Mouse (Mus musculus): Measurements from ENCODE around the gene Ipo13. TPM values are rescaled to one million over a fixed set of nuclear protein-coding genes. Genes with fewer than 3 reads are reported as not detected.

The Ipo13 gene
- polyA plus RNA-seq, 1 experiment from 2014 or later: 64.1 TPM

GRCm38 (mm10) chr4:117891738-117892161 lies 23.0 kb downstream of the Ipo13 start, which contains the start of gene Dph2:
Dph2 (minus strand) TSS chr4:117892032.
- DNase-seq (ENCODE audit: low spot score) (peak; percentile 97), ATAC-seq (peak; percentile 87)
- Histone ChIP-seq H3K9me3 (replicated peaks; ENCODE audit: control insufficient read depth, low read length) (no peaks in the 10 kb centered on the region), H3K9ac (ENCODE audit: low read length) (peak within 1 kb of the TSS; percentile 58), H3K4me2 (ENCODE audit: low read length) (peak within 1 kb of the TSS; percentile 87), H3K27ac (ENCODE audit: low read depth, low read length) (no peak within 1 kb of the TSS), H3K4me1 (ENCODE audit: control insufficient read depth, insufficient read depth, low read length) (peaks cover 3% of the 10 kb centered on the region; the same call in 1 of the 2 replicates), H3K36me3 (ENCODE audit: control insufficient read depth, insufficient read depth, low read length) (peaks cover 46% of the 10 kb centered on the region), H3K27me3 (replicated peaks; ENCODE audit: control insufficient read depth, insufficient read depth, low read length) (no peaks in the 10 kb centered on the region), H3K4me3 (ENCODE audit: low read depth, low read length) (peak within 1 kb of the TSS; percentile 66)
- under 1% methylated on average over 21 of the region's 21 CpGs for WGBS

GRCm38 (mm10) chr4:117890750-117891149 lies 24.0 kb downstream of the Ipo13 start:
- no peak for ATAC-seq
- Histone ChIP-seq H3K4me1 (ENCODE audit: control insufficient read depth, insufficient read depth, low read length) (peaks cover 10% of the 10 kb centered on the region), H3K27me3 (replicated peaks; ENCODE audit: control insufficient read depth, insufficient read depth, low read length) (no peaks in the 10 kb centered on the region), H3K27ac (ENCODE audit: low read depth, low read length) (no peak overlapping the region), H3K4me2 (ENCODE audit: low read length) (peak overlapping the region; percentile 87), H3K9me3 (replicated peaks; ENCODE audit: control insufficient read depth, low read length) (no peaks in the 10 kb centered on the region), H3K36me3 (ENCODE audit: control insufficient read depth, insufficient read depth, low read length) (peaks cover 36% of the 10 kb centered on the region), H3K4me3 (ENCODE audit: low read depth, low read length) (peak overlapping the region; percentile 66; the same call in 1 of the 2 replicates), H3K9ac (ENCODE audit: low read length) (no peak overlapping the region)
- WGBS: 54% methylated on average over 8 of the region's 8 CpGs
- no peak for DNase-seq (ENCODE audit: low spot score)

- Histone ChIP-seq H3K27ac (ENCODE audit: low read depth, low read length) (no peak overlapping the region), H3K4me3 (ENCODE audit: low read depth, low read length) (no peak overlapping the region), H3K9me3 (replicated peaks; ENCODE audit: control insufficient read depth, low read length) (no peaks in the 10 kb centered on the region), H3K36me3 (ENCODE audit: control insufficient read depth, insufficient read depth, low read length) (peaks cover 35% of the 10 kb centered on the region), H3K9ac (ENCODE audit: low read length) (no peak overlapping the region), H3K4me1 (ENCODE audit: control insufficient read depth, insufficient read depth, low read length) (peaks cover 10% of the 10 kb centered on the region), H3K27me3 (replicated peaks; ENCODE audit: control insufficient read depth, insufficient read depth, low read length) (no peaks in the 10 kb centered on the region), H3K4me2 (ENCODE audit: low read length) (no peak overlapping the region)
- DNase-seq (ENCODE audit: low spot score) (no peak), ATAC-seq (no peak)
- 91% methylated on average over 14 of the region's 14 CpGs for WGBS
Observed at GRCm38 (mm10) chr4:117890031-117890430, 24.8 kb downstream of the Ipo13 start.

DNA sequence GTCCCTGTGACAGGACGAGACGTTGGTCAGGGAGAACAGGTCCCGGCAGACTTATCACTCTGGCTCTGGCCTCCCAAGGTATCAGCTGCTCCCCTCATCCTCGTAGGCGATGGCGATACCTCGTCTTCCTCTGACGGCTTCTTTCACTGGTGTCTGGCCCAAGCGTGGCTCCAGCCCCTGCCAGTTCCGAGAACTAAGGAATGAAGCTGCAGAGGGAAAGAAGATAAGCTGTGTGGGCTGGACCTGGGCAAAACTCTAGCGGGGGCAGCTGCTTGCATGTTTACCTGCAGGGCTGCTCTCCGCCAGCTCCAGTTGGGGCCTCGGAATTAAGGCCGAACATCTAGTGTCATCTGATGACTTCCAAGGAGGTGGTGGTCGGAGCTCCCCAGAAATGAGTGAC lies 25.3 kb downstream of the Ipo13 start:
- Histone ChIP-seq H3K9me3 (replicated peaks; ENCODE audit: control insufficient read depth, low read length) (no peaks in the 10 kb centered on the region), H3K36me3 (ENCODE audit: control insufficient read depth, insufficient read depth, low read length) (peaks cover 37% of the 10 kb centered on the region), H3K4me2 (ENCODE audit: low read length) (no peak overlapping the region), H3K4me3 (ENCODE audit: low read depth, low read length) (no peak overlapping the region), H3K27ac (ENCODE audit: low read depth, low read length) (no peak overlapping the region), H3K9ac (ENCODE audit: low read length) (no peak overlapping the region), H3K4me1 (ENCODE audit: control insufficient read depth, insufficient read depth, low read length) (peaks cover 10% of the 10 kb centered on the region), H3K27me3 (replicated peaks; ENCODE audit: control insufficient read depth, insufficient read depth, low read length) (no peaks in the 10 kb centered on the region)
- no peak for DNase-seq (ENCODE audit: low spot score)
- 93% methylated on average over 15 of the region's 15 CpGs for WGBS
- no peak for ATAC-seq

DNA sequence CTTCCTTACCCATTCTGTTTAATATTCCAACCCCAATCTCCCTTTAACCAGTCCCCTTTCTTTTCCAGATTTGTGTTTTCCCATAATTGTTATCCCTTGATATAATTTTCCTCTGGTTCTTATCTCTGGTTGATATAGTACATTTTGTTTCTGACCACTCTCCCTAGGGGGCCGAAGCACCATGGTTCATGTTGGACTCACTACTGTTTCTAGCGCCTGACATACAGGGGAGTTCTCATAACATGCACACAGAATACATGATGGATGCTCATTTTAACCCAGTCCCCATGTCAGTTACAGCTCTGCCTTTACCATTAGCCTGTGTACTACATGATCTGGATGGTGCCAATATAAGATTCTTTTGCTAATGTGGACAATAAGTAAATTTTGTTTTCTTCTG lies 26.9 kb downstream of the Ipo13 start:
- Histone ChIP-seq H3K4me1 (ENCODE audit: control insufficient read depth, insufficient read depth, low read length) (peaks cover 20% of the 10 kb centered on the region), H3K4me3 (ENCODE audit: low read depth, low read length) (peak overlapping the region; percentile 89), H3K9me3 (replicated peaks; ENCODE audit: control insufficient read depth, low read length) (no peaks in the 10 kb centered on the region), H3K9ac (ENCODE audit: low read length) (no peak overlapping the region), H3K36me3 (ENCODE audit: control insufficient read depth, insufficient read depth, low read length) (peaks cover 34% of the 10 kb centered on the region), H3K27me3 (replicated peaks; ENCODE audit: control insufficient read depth, insufficient read depth, low read length) (no peaks in the 10 kb centered on the region), H3K4me2 (ENCODE audit: low read length) (peak overlapping the region; percentile 95; the same call in 1 of the 2 replicates), H3K27ac (ENCODE audit: low read depth, low read length) (no peak overlapping the region)
- 76% methylated on average over 2 of the region's 2 CpGs for WGBS
- ATAC-seq: no peak
- DNase-seq (ENCODE audit: low spot score): no peak

DNA sequence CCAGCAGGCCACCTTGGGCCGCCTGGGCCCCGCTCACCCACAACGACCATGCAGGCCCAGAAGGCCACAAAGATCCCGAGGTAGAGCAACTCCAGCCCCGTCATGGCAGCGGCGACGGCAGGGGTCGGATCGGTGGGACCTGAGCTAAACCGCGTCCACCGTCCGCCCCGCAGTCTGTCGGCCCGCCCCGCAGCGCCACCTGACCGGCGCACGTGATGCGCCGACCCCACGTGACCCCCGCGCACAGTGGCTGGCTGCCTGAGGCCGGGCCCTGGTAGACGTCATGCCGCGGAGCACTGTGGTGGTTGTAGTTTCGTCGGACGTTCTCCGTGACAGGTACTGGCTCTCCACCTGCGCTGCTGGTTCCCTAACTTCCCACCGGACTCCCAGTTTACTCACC lies 27.7 kb downstream of the Ipo13 start, which contains the start of gene Atp6v0b:
TSS of gene Atp6v0b (minus strand) at position 201 of the 400 bp plus-strand sequence.
- H3K36me3 ChIP-seq (ENCODE audit: control insufficient read depth, insufficient read depth, low read length): peaks cover 34% of the 10 kb centered on the region
- H3K9me3 ChIP-seq (replicated peaks; ENCODE audit: control insufficient read depth, low read length): no peaks in the 10 kb centered on the region
- peak within 1 kb of the TSS; percentile 52; the same call in 1 of the 2 replicates for H3K27ac ChIP-seq (ENCODE audit: low read depth, low read length)
- no peaks in the 10 kb centered on the region for H3K27me3 ChIP-seq (replicated peaks; ENCODE audit: control insufficient read depth, insufficient read depth, low read length)
- under 1% methylated on average over 37 of the region's 37 CpGs for WGBS
- peak; percentile 87 for ATAC-seq
- peak within 1 kb of the TSS; percentile 89 for H3K4me3 ChIP-seq (ENCODE audit: low read depth, low read length)
- peak within 1 kb of the TSS; percentile 82 for H3K9ac ChIP-seq (ENCODE audit: low read length)
- peak within 1 kb of the TSS; percentile 95 for H3K4me2 ChIP-seq (ENCODE audit: low read length)
- peak; percentile 94 for DNase-seq (ENCODE audit: low spot score)
- peaks cover 24% of the 10 kb centered on the region for H3K4me1 ChIP-seq (ENCODE audit: control insufficient read depth, insufficient read depth, low read length)

- no peaks in the 10 kb centered on the region for H3K9me3 ChIP-seq (replicated peaks; ENCODE audit: control insufficient read depth, low read length)
- peak overlapping the region; percentile 89 for H3K4me3 ChIP-seq (ENCODE audit: low read depth, low read length)
- H3K4me2 ChIP-seq (ENCODE audit: low read length): peak overlapping the region; percentile 95
- H3K27ac ChIP-seq (ENCODE audit: low read depth, low read length): peak overlapping the region; percentile 52; the same call in 1 of the 2 replicates
- H3K9ac ChIP-seq (ENCODE audit: low read length): peak overlapping the region; percentile 82
- no peak for DNase-seq (ENCODE audit: low spot score)
- H3K36me3 ChIP-seq (ENCODE audit: control insufficient read depth, insufficient read depth, low read length): peaks cover 34% of the 10 kb centered on the region
- H3K4me1 ChIP-seq (ENCODE audit: control insufficient read depth, insufficient read depth, low read length): peaks cover 25% of the 10 kb centered on the region
- 4% methylated on average over 18 of the region's 24 CpGs for WGBS
- ATAC-seq: no peak
- no peaks in the 10 kb centered on the region for H3K27me3 ChIP-seq (replicated peaks; ENCODE audit: control insufficient read depth, insufficient read depth, low read length)
Observed at GRCm38 (mm10) chr4:117886644-117887043, 28.2 kb downstream of the Ipo13 start.

GRCm38 (mm10) chr4:117885994-117886393 lies 28.8 kb downstream of the Ipo13 start:
- Histone ChIP-seq H3K27me3 (replicated peaks; ENCODE audit: control insufficient read depth, insufficient read depth, low read length) (no peaks in the 10 kb centered on the region), H3K27ac (ENCODE audit: low read depth, low read length) (no peak overlapping the region), H3K4me2 (ENCODE audit: low read length) (peak overlapping the region; percentile 95), H3K4me3 (ENCODE audit: low read depth, low read length) (peak overlapping the region; percentile 89), H3K9ac (ENCODE audit: low read length) (peak overlapping the region; percentile 82), H3K36me3 (ENCODE audit: control insufficient read depth, insufficient read depth, low read length) (peaks cover 38% of the 10 kb centered on the region), H3K9me3 (replicated peaks; ENCODE audit: control insufficient read depth, low read length) (no peaks in the 10 kb centered on the region), H3K4me1 (ENCODE audit: control insufficient read depth, insufficient read depth, low read length) (peaks cover 22% of the 10 kb centered on the region)
- WGBS: 81% methylated on average over 9 of the region's 9 CpGs
- no peak for DNase-seq (ENCODE audit: low spot score)
- ATAC-seq: no peak

DNA sequence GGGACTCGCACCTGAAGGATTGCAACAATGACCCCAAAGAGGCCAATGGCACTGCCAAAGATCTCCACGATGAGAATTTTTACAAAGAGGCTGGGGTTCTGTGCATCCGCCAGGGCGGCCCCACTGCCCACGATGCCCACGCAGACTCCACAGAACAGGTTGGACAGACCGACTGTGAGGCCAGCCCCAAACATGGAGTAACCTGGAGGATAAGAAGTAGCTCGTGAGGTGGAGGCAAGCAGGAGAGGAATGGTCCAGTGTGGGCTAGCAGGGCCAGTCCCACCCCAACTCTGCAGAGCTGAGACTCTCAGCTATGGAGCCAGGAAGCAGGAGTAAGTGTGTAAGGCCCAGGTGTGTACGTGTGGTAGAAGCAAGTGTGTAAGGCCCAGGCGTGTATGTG lies 29.7 kb downstream of the Ipo13 start:
- Histone ChIP-seq H3K27ac (ENCODE audit: low read depth, low read length) (no peak overlapping the region), H3K9ac (ENCODE audit: low read length) (no peak overlapping the region), H3K27me3 (replicated peaks; ENCODE audit: control insufficient read depth, insufficient read depth, low read length) (no peaks in the 10 kb centered on the region), H3K4me1 (ENCODE audit: control insufficient read depth, insufficient read depth, low read length) (peaks cover 22% of the 10 kb centered on the region), H3K4me2 (ENCODE audit: low read length) (no peak overlapping the region), H3K36me3 (ENCODE audit: control insufficient read depth, insufficient read depth, low read length) (peaks cover 43% of the 10 kb centered on the region), H3K4me3 (ENCODE audit: low read depth, low read length) (no peak overlapping the region), H3K9me3 (replicated peaks; ENCODE audit: control insufficient read depth, low read length) (no peaks in the 10 kb centered on the region)
- DNase-seq (ENCODE audit: low spot score) (no peak), ATAC-seq (no peak)
- 92% methylated on average over 10 of the region's 10 CpGs for WGBS
